Mouse (Mus musculus) G1E (cell line): Measurements from ENCODE around the gene Myom1.

Source experiments
- CTCF ChIP-seq: IDR thresholded peaks from 2 replicates; pipeline ENCODE4 v1.5.1; 2012; ENCODE audit warnings: low read depth, low read length, inconsistent platforms, mixed read lengths
- GATA1 ChIP-seq: IDR thresholded peaks from 2 replicates; pipeline ENCODE4 v1.6.1; 2012; ENCODE audit warnings: borderline replicate concordance, low read length, inconsistent platforms, mixed read lengths

DNA sequence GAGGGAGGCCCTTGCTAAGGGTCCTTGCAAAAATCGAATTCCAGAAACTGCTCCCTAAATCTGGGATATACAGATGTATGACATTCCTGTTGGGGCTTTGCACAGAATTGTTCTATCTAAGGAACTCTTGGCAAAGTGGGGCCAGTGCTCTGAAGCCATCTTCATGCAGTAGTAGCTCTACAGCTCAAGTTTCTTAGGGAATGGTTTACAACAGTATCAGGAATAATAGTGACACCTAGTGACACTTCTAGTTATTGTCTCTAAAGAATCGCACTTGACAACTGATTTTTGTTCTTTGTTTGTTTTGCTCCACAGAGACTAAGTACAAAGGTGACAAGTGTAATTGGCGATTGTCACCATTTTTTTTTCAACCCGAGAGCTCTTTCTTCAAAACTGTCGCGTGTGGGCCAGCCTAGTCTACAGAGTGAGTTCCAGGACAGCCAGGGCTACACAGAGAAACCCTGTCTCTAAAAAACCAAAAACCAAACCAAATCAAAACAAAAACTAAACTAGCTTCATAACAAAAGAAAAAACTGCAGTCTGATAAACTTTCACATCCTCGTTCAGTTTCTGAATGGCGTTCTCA lies 33.7 kb upstream of the Myom1 start:
- TF ChIP-seq GATA1 (no peak), CTCF (no peak)
